Mouse (Mus musculus) midbrain, postnatal 0 days (tissue): ENCODE results near the gene Grwd1. TPM values are rescaled to one million over a fixed set of nuclear protein-coding genes. Genes with fewer than 3 reads are reported as not detected.

Experiments
- ATAC-seq: fragments of 200-750 bp; cut with Nextera tagmentation; 2 replicates; pipeline ENCODE4 v1.8.0; 2017; ENCODE audit warnings: moderate number of reproducible peaks, mild to moderate bottlenecking, moderate TSS enrichment, moderate library complexity; ENCODE audit not compliant: low FRiP score
- DNase-seq: peaks from one replicate; pipeline ENCODE4 v3.0.0-alpha.2; 2015; ENCODE audit warnings: low spot score
- H3K27ac ChIP-seq: fragments of 300-500 bp; sonication (generic); 2 replicates; pipeline ENCODE4 v1.5.1; 2014; ENCODE audit warnings: low read depth, mild to moderate bottlenecking, low read length, mixed read lengths
- H3K27me3 ChIP-seq: fragments of 300-500 bp; sonication (generic); 2 replicates; pipeline ENCODE4 v1.6.1; 2014; ENCODE audit warnings: low read length, control low read depth, mixed read lengths; ENCODE audit not compliant: insufficient read depth
- H3K36me3 ChIP-seq: fragments of 300-500 bp; sonication (generic); 2 replicates; pipeline ENCODE4 v1.6.1; 2014; ENCODE audit warnings: low read length, control low read depth, mixed read lengths; ENCODE audit not compliant: insufficient read depth
- H3K4me1 ChIP-seq: fragments of 300-500 bp; sonication (generic); 2 replicates; pipeline ENCODE4 v1.6.1; 2014; ENCODE audit warnings: mild to moderate bottlenecking, control low read depth, antibody characterized with exemption, low read length, mixed read lengths; ENCODE audit not compliant: insufficient read depth
- H3K4me2 ChIP-seq: fragments of 300-500 bp; sonication (generic); 2 replicates; pipeline ENCODE4 v1.6.1; 2014; ENCODE audit warnings: low read depth, mild to moderate bottlenecking, low read length, mixed read lengths; ENCODE audit not compliant: poor library complexity, severe bottlenecking
- H3K4me3 ChIP-seq: fragments of 300-500 bp; sonication (generic); 2 replicates; pipeline ENCODE4 v1.5.1; 2014; ENCODE audit warnings: low read depth, mild to moderate bottlenecking, low read length, moderate library complexity
- H3K9ac ChIP-seq: fragments of 300-500 bp; sonication (generic); replicated peaks from 2 replicates; pipeline ENCODE4 v1.6.1; 2014; ENCODE audit warnings: mild to moderate bottlenecking, low read length, moderate library complexity, mixed read lengths; ENCODE audit not compliant: poor library complexity, severe bottlenecking
- H3K9me3 ChIP-seq: fragments of 300-500 bp; sonication (generic); 2 replicates; pipeline ENCODE4 v1.6.1; 2016; ENCODE audit warnings: low read length, control low read depth
- CTCF ChIP-seq: IDR thresholded peaks from 2 replicates; pipeline ENCODE4 v1.5.1; 2016; ENCODE audit warnings: antibody characterized with exemption, mild to moderate bottlenecking
- WGBS: fragments of 180-500 bp; shearing (Covaris S2); extraction: QIAGEN DNeasy Blood & Tissue Kit; methylation state at CpG from one replicate; pipeline ENCODE4 v1.1.7; 2014; 5-methylcytosine and 5-hydroxymethylcytosine counted together
- polyA plus RNA-seq: library from polyadenylated mRNA; unstranded; fragments of >200 nt; fragmentation: Nextera tagmentation; extraction: Ambion mirVana; gene quantifications from 2 replicates; pipeline ENCODE4 v1.2.1, GENCODE M21; 2015
- total RNA-seq: library from RNA; depleted of rRNA; stranded (reverse); fragments of >200 nt; gene quantifications from 2 replicates; pipeline ENCODE4 v1.2.3, GENCODE M21; 2014

The Grwd1 gene
- total and polyA plus RNA-seq, 2 experiments from 2014 or later, result 31.3 to 48.7 TPM

DNA sequence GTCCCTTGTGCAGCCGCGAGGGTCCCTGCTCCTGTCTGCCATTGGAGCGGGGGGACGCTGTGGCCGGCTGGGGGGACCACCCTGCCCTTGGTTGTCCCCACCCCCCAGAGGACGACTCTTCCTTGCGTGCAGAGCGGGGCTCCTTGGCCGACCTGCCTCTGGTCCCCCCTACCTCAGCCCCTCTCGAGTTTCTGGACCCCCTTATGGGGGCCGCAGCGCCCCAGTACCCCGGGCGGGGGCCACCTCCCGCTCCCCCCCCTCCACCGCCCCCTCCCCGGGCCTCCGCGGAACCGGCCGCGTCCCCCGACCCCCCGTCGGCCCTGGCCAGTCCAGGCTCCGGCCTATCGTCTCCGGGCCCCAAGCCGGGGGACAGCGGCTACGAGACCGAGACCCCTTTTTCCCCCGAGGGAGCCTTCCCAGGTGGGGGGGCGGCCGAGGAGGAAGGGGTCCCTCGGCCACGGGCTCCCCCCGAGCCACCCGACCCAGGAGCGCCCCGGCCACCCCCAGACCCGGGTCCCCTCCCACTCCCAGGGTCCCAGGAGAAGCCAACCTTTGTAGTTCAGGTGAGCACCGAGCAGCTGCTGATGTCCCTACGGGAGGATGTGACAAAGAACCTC lies 36.7 kb downstream of the Grwd1 start:
- Histone ChIP-seq H3K27me3 (no peaks in the 10 kb centered on the region), H3K9ac (no peak overlapping the region), H3K4me1 (no peaks in the 10 kb centered on the region), H3K27ac (no peak overlapping the region), H3K4me3 (no peak overlapping the region), H3K36me3 (peaks cover 64% of the 10 kb centered on the region), H3K9me3 (no peaks in the 10 kb centered on the region), H3K4me2 (no peak overlapping the region)
- no peak for TF ChIP-seq CTCF
- DNase-seq, result no peak
- 92% methylated on average over 42 of the region's 44 CpGs for WGBS
- ATAC-seq, result no peak

- ATAC-seq (no peak), DNase-seq (no peak)
- Histone ChIP-seq H3K36me3 (peaks cover 67% of the 10 kb centered on the region), H3K27me3 (no peaks in the 10 kb centered on the region), H3K9ac (no peak overlapping the region), H3K4me3 (no peak overlapping the region), H3K4me1 (no peaks in the 10 kb centered on the region), H3K27ac (no peak overlapping the region), H3K9me3 (no peaks in the 10 kb centered on the region), H3K4me2 (no peak overlapping the region)
- WGBS, result 87% methylated on average over 24 of the region's 24 CpGs
- TF ChIP-seq CTCF, result no peak
Observed at GRCm38 (mm10) chr7:45793240-45793639, 37.5 kb downstream of the Grwd1 start.

DNA sequence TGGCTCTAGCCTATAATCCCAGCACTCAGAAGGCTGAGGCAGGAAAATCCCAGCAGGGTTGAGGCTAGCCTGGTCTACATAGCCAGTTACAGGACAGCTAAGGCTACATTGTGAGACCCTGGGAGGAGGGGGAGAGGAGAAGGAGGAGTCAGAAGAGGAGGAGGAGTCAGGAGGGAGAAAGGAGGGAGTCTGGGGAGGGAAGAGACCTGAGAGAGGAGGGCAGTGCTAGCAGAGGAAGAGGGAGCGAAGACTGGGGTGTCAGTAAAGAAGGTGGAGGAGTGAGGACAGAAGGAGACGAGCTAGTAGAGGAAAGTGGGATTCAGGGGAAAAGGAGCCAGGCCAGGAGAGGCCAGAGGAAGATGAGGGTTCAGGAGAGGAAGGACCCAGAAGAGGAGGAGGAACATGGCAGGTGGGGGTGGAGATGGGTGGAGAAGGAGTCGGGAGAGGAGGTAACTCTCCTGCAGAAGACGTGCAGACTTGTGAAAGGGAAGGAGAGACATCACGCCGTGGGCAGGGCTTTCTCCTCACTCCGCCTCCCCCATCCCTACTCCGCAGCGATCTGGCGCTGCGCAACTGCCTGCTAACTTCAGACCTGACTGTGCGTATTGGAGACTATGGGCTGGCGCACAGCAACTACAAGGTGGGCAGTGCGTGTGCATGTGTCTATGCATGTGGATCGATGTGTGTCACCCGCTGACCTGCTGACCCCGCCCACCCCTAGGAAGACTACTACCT lies 38.8 kb downstream of the Grwd1 start:
- H3K36me3 ChIP-seq, result peaks cover 75% of the 10 kb centered on the region
- no peak for DNase-seq
- ATAC-seq, result no peak
- no peak overlapping the region for H3K27ac ChIP-seq
- WGBS, result 77% methylated on average over 17 of the region's 17 CpGs
- H3K4me1 ChIP-seq, result no peaks in the 10 kb centered on the region
- no peaks in the 10 kb centered on the region for H3K27me3 ChIP-seq
- H3K9me3 ChIP-seq, result no peaks in the 10 kb centered on the region
- no peak for TF ChIP-seq CTCF
- no peak overlapping the region for H3K4me3 ChIP-seq
- H3K4me2 ChIP-seq, result no peak overlapping the region
- no peak overlapping the region for H3K9ac ChIP-seq

DNA sequence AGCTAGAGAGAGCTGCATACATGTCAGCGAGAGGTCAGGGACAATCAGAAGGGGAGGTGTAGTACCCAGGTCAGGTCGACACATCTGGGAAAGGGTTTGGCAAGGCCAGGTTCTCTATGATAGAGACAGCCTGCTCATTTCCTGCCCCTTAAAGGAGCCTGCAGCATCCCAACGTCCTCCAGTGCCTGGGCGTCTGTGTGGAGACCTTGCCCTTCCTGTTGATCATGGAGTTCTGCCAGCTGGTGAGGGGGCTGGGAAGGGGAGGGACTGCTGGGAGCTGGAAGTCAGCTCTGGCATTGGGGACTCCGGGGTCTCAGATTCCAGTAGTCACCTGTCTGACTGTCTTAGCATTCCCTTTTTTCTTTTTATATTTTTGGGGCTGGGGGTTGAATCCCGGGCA lies 40.0 kb downstream of the Grwd1 start:
- DNase-seq (no peak), ATAC-seq (no peak)
- 80% methylated on average over 6 of the region's 6 CpGs for WGBS
- H3K9ac ChIP-seq, result 0 out of 2 replicates have a peak overlapping the region, but pooled peaks have one; percentile 24
- H3K4me1 ChIP-seq, result peaks cover 3% of the 10 kb centered on the region; the same call in 1 of the 2 replicates
- TF ChIP-seq CTCF, result no peak
- no peak overlapping the region for H3K27ac ChIP-seq
- no peak overlapping the region for H3K4me3 ChIP-seq
- H3K27me3 ChIP-seq, result no peaks in the 10 kb centered on the region
- H3K9me3 ChIP-seq, result no peaks in the 10 kb centered on the region
- H3K4me2 ChIP-seq, result no peak overlapping the region
- H3K36me3 ChIP-seq, result peaks cover 73% of the 10 kb centered on the region

GRCm38 (mm10) chr7:45787642-45788041 lies 43.1 kb downstream of the Grwd1 start:
- Histone ChIP-seq H3K36me3 (peaks cover 42% of the 10 kb centered on the region), H3K4me2 (peak overlapping the region; percentile 88; the same call in 1 of the 2 replicates), H3K27ac (no peak overlapping the region), H3K4me1 (peaks cover 5% of the 10 kb centered on the region; the same call in 1 of the 2 replicates), H3K4me3 (no peak overlapping the region), H3K27me3 (no peaks in the 10 kb centered on the region), H3K9ac (0 out of 2 replicates have a peak overlapping the region, but pooled peaks have one; percentile 2), H3K9me3 (no peaks in the 10 kb centered on the region)
- 88% methylated on average over 22 of the region's 22 CpGs for WGBS
- TF ChIP-seq CTCF, result no peak
- DNase-seq, result no peak
- no peak for ATAC-seq
